Mouse (Mus musculus): ENCODE results near the gene Tmem243. TPM values are rescaled to one million over a fixed set of nuclear protein-coding genes. Genes with fewer than 3 reads are reported as not detected.
A peak's percentile ranks its signal among the peaks of the same experiment; 100 is the strongest.
"Not testable (repeated sequence)": the region's sequence is repeated elsewhere in the genome, so short reads cannot be mapped to it uniquely, and the experiment has no call there.

Gene Tmem243
- polyA plus RNA-seq, 1 experiment from 2014 or later: 27.5 TPM

DNA sequence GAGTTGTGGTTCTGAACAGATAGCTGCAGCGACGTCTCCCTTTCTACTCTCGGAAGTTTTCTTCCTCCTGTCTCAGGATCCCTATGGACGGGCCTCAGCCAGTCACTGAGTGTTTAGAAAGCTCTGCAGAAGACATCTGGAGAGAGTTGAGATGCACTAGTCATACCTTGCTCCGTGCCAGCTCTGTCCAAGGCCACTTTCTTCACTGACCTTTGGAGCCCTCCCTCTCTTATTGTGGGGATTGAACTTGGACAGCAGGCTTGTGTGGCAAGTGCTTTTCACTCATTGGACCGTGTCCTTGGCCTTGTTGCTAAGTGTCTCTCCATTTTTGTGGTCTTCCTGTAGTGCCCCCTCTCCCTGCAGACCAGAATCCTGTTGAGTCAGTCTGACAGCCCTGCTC, 6.3 kb downstream of the Tmem243 start:
- no peak for DNase-seq (ENCODE audit: low spot score)

DNA sequence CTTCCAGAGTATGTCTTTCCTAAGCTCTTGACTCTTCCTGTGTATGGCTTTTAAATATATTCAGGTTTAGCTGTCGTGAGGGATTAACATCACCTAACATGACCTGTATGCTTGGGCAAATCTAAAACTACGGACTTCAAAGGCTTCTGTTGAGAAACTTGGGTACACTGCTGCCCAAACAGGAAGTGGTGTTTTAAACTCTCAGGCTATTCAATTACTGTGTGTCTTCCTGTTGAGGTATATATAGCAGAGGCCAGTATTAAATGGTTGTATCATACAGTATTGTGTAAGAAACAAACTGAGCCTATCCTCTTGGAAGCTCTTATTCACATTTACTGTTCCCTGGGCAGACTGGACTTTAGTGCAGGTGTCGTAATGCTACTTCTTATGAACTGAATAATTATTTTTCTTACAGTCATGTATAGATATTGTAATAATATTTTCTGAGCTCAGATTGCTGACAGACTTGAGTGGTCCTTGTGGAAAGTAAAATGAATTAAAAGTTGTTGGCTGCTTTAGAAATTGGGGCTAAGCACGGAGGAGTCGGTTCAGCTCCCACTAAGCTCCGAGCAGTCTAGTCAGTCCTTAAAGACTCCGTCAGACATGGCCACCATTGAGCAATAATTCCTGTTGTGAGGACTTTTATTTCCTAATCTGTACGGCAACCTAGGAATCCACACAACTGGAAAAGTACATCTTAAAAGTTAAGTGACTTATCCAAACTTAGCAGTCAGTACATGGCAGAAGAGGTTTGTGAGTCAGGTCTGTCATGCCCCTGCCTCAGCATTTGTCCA, 7.0 kb downstream of the Tmem243 start:
- DNase-seq (ENCODE audit: low spot score): peak; percentile 13

DNA sequence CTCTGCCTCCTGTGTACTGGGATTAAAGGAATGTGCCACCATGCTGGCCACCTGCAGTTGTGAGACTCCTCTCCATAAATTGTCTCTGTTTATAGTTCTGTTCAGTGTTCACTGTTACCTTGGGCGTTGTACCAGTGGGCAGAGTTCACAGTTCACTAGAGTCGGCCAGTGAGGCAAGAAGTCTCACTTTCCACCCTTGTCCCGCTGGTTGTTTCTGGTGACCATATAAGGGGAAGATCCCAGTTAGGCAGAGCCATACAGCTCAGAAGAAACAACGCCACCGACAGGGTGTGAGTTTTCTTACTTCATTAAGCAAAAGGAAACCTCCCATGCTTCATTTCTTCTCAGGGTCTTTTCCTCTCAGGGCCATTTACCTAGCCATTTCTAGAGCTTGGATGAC, 8.0 kb downstream of the Tmem243 start:
- DNase-seq (ENCODE audit: low spot score): no peak

DNA sequence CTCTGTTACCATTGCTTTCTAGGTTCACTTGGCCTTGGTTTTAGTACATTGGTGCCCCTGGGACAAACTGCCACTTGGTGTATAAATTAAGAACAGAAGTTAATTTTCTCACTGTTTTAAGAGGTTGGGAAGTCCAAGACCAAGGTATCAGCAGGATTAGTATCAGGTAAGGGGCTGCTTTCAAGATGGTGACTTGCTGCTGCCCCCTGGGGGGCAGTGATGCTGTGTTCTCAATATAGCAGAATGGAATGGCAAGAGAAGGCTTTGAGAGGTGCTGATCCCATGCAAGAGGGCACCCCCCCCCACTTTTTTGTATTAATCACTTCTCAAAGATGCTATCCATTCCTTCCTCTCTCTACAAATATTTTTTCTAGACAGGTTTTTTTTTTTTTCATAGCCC, 9.1 kb downstream of the Tmem243 start:
- DNase-seq (ENCODE audit: low spot score): peak; percentile 28

DNA sequence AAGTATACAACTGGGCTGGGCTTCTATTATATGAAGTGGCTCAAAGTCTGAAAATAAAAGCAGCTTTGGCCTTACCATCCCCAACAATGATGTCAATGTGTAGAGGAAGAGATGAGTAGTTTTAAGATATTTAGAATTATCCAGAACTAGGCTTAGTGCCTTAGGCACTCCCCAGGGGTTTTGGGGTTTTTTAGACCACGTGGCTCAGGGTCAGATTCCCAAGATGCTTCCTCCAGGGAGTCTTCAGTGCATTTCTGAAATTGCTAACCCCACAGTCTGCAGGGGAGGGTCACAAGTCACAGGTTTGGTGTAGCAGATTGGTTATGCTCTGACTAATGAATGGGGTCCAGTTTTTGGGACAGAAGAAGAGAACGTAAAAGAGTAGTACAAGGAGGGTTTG, 10.8 kb downstream of the Tmem243 start:
- no peak for DNase-seq (ENCODE audit: low spot score)

DNA sequence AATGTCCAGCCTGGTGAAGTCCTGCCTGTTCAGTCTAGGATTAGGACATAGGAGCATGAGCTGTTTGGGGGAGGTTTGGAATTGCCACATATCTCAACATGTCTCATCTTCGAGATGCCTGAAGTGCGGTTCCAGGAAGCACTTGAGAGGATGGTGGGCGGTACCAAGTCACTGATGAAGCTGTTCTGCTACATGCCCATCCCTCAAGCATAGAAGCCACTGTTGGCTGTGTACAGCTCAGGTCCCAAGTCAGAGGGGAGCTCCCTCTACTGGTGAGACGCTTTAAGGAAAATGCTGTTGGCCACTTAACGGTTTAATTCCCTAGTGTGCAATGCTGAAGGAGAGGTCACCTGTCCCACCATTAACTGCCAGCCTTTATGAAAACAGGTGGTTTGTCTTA, 11.3 kb downstream of the Tmem243 start:
- DNase-seq (ENCODE audit: low spot score): peak; percentile 74

DNA sequence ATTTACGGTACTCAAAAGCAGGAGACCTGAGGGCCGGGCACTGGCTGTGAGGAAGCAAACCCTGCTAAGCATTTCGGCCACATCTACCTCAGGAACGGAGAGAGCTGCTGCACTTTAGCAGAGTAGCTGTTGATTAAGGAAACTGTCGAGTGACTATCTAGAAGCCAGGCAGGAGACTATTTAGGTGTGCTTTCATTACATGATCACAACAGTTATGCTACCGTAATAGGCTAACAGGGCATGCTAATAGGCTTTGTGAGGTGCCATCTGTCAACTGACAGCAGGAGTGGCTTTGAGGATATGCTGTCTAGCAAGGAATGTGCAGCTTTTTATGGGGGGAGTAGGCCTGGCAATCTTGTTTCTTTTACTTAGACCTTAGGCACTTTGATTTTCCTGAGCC, 13.7 kb downstream of the Tmem243 start:
- DNase-seq (ENCODE audit: low spot score): no peak

DNA sequence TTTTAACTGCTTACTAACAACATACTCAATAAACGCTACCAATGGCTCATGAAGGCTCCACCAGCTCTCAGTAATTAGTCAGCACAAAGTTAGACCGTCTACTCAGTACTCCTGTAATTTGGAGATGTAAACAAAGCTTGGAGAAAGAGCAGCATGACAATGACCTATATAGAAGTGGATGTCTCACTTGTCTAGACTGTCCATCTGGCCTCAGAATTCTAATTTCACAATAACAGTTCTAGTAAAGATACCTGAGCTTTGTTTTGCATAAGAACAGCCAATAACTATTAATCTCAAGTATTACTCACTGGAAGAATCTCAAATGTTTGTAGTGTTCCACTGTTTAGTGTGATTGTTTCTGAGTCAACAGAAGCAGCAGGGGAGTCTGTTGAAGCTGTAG, 23.7 kb downstream of the Tmem243 start:
- no peak for DNase-seq (ENCODE audit: low spot score)

DNA sequence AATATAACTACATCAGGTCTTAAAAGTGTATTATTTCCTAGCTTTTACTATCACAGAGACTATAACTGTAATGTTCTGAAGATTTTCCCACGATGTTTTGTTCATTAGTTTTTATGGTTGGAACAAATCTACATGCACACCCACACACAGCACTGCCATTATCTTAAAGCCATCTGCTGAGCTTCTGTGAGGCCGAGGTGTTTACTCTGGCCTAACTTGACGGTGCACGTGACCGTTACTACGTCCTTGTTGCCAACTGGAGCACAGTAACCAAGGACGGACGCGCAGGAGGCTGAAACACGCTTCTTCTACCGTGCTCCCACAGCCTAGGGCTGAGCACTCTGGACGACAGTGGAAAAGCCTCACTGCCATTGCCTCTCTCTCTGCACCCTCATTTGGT, 28.1 kb downstream of the Tmem243 start:
- no peak for DNase-seq (ENCODE audit: low spot score)

DNA sequence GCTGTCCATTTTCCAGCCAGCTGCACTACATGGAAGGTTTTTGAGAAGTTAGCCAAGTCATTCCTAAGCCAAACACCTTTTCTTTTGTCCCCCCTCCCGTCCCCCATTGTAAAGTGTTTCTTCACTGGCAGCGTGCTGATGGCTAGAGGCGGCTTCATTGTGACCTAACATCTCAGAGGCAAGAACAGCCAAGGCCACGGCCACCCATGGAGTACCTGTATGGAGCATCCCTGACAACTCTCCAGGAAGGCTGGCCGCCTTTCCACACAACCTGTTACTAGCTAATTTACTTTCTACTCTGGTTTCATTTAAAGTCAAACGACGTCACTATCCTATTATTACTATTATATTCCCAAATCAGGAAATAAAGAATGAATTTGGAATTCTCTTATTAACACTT, 31.3 kb downstream of the Tmem243 start:
- no peak for DNase-seq (ENCODE audit: low spot score)

DNA sequence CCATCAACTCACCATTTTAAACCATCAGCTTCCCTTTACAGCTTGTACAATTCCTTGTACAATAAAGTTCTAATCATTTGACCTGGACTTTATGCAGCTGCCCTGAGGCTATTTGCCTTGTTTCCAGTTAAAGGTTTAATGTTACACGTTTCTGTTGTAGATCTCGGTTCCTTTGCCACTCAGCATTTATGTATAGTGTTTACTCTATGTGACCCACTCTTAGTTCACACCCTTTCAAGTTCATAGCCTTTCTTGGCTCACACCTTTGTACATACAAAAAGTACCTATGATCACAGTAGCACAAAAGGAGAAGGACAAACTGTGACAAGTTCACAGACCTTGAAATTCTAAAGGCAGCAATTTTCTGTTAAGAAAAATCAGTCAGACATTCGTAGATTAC, 35.1 kb downstream of the Tmem243 start:
- no peak for DNase-seq (ENCODE audit: low spot score)

DNA sequence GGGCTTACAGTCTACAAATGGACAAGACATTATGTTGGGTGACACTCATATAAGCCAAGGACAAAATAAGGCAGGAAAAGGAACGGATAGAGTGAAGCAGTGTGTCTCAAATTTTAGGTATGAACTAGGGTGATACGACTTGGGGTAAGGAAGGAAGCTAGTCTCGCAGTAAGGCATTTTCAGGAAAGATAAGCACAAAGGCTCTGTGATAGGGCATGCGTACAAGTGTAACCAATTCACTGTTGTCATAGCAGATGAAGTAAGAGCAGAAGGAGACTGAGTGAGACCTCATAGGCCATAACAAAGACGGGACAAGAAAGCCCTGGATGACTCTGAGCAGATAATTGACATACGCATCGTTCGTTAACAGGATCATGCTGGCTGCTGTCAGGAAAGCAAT, 40.3 kb downstream of the Tmem243 start:
- no peak for DNase-seq (ENCODE audit: low spot score)

DNA sequence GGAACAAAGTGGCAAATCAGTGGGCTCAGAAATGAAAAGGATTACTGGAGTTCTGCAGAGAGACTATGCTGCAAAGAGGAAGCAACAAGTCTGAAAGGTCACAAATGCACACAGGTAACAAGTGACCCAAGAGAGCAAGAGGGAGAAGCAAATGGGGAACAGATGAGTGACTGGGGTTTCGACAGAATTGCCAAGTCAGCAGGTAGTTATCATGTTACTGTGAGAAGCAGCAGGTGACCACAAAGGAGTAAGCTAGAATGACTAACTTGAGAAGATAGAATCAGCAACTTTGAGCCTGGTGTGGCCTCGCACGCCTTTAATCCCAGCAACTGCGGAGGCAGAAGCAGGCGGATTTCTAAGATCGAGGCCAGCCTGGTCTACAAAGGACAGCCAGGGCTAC, 41.9 kb downstream of the Tmem243 start:
- no peak for DNase-seq (ENCODE audit: low spot score)

DNA sequence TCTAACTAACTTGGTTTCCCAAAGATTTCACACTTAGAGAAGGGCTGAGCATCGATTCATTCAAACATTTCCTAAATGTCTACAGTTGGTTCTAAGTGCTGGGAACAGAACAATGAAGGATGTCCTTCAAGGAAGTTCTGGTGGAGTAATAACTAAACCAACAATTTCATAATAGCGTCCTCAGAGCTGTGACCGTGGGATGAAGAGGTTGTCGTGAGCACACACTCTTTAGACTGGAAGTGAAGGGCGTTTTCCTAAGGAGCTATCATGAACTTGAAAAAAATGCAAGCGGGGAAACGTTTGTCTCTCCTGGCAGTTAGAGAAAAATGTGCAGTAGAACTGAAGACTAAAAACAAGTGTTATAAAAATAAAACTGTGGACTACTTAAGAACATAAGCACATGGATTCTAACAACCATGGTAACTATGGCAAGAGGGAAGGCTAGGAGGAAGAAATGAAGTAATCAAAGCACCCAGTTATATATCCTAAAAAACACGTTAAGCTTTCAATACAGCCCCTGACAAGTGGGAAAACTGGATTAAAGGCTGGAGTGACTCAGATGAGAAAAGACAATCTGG, 48.9 kb downstream of the Tmem243 start:
- DNase-seq (ENCODE audit: low spot score): no peak

DNA sequence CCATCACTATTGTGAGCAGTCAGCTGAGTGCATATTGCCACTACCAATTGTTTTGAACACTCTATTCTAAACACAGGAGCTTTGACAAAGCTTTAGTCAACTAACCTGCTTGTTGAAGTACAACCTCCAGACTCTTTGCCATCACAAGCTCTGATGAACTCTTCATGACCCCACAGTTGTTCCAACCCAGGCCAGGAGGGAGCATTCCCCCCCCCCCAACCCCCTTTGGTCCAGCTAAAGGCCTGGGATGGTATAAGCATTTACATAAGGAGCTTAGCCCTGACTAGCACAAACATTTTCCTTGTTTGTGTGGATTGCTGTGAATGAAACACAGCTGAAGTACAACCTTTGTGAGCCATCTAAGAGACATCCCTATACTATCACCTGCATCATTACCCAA, 56.3 kb downstream of the Tmem243 start:
- no peak for DNase-seq (ENCODE audit: low spot score)

DNA sequence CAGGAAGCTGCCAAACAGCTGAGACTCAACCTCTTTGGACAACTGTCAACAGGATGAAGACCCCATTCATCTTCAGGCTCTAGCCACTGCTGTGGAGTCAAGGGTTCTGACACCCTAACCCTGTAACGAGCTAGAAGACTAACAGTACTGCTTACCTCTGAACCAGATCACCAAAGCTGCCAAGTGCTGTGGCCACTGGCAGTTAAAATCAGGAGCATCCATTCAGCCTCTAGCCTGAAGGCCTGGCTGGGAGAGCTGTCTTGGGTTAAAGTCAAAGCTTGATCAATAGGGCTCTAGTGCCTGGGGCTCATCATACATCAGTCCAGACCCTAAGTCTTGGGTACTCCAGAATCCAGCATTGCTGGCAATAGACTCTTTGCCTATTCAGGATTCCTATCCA, 56.9 kb downstream of the Tmem243 start:
- DNase-seq (ENCODE audit: low spot score): no peak

DNA sequence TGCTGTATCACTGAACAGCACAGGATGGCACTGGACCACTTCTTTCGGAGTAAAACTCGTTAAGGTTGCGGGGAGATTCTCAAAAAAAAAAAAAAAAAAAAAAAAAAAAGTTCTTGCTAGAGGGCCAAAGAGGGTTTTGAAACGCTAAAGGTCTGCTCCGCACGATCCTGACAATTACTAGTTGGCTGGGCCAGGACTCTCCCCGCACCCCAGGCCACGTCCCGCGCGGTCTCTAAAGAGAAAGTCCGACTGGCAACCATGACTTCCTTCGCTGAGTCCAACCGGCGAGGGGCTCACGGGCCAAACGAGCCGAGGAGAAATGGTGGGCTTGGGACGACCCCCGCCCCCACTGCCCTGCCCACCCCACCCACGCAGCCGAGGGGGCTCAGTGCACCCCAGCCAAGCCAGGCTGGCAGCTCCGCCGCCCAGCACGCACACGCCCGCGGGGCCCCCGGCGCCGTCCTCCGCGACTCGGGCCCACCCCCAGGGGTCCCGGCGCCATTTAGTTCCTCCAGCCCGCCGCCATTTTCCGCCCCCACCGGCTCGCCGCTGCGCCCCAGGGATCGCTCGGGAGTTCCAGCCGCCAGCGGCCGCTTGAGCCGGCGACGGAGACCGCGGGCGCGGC, 60.5 kb downstream of the Tmem243 start:
- peak; percentile 63 for DNase-seq (ENCODE audit: low spot score)

DNA sequence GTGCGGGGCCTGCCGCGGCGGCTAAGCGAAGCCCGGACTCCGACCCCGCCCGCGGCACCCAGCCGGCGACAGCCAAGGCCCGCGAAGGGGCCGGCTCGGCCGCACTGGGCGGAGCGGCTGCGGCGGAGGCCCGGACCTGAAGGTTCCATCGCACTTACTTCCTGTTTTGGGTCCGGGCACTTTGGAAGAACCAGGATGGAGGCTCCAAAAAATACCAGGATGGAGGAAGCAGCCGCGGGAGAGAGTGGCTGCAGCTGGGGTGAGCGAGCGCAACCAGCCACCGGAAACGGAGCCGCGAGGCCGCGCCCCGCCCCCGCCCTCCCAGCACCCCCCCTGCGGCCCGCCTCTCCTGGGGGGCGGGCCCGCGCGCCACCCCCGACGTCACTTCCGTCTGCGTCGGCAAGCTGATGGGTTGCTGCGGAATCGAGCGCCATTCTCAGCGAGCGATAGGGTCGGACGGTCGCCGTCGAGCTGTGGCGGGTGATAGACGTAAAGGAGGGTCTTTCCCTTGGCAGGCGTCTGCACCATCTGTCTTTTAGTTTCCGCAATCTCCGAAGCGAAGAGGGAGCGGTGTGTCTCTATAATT, 61.1 kb downstream of the Tmem243 start, which contains the start of gene Dmtf1:
Gene Dmtf1 (minus strand): TSS at position 321 of the 586 bp plus-strand sequence.
- peak; percentile 94 for DNase-seq (ENCODE audit: low spot score)

DNA sequence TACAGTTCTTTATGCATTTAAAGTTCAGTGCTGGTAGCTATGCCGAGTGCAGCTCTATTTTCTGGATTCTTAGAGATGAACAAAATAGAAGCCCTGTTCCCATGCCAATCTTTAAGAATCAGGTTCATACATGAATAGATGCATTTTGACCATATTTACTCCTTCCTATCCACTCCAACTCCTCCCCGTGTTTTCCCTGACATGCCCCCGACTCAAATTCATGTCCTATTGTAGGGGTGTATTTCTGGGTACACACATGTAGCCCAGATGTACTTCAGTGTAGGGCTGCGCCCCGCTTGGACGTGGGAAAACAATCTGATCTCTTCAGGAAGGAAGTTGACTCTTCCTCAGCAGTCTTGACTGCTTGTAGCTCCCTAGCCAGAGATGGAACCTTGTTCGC, 61.6 kb downstream of the Tmem243 start:
- peak; percentile 9 for DNase-seq (ENCODE audit: low spot score)

DNA sequence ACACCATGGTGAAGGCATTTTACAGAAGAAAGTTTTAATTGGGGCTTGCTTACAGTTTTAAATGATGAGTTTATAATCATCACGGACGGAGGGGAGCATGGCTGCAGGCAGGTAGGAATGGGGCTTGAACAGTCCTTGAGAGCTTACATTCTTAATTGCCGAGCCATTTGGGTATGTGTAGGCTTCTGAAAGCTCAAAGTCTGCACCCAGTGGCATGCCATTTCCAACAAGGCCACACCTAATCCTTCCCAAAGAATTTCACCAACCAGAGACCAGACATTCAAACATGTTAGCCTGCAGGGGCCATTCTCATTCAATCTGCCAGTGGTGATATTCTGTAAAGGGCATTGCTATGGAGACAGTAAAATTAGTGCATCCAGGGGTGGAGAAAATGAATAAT, 62.9 kb downstream of the Tmem243 start:
- no peak for DNase-seq (ENCODE audit: low spot score)

DNA sequence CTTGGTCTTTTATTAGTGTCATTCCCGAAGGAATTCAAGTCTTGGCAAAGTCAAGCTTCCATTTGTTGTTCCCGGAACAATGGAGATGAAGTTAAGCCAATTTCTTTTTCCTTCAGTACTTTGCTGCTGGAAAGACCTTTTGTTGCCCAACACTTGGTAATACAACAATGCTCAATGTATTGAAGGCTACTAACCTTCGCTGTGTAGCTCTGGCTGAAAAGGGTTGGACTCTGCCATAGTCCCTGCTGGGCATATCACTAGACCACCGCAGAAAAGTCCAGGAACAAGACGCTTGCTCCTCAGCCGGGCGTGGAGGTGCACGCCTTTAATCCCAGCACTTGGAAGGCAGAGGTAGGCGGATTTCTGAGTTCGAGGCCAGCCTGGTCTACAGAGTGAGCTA, 64.7 kb downstream of the Tmem243 start:
- not testable (repeated sequence) for DNase-seq (ENCODE audit: low spot score)

DNA sequence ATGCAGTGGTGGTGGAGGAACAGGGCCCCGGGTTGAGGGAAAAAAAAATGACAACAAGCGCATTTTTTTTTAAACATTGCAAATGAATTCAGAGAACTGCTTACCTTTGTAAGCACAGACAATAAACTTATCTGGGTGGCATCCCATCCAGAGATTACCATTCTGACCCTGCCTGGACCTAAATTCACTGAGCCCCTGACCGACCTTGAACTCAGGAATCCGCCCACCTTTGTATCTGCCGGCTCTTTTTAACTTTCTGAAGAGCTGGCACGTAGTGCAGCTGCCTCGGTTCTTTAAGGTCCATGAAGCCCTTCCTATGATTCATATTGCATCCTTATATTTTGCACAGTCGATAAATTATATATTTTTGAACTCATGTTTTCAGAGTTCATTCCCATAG, 65.9 kb downstream of the Tmem243 start:
- no peak for DNase-seq (ENCODE audit: low spot score)
